Mouse (Mus musculus): Measurements from ENCODE around the gene Wfdc21.

Wfdc21 gene

DNA sequence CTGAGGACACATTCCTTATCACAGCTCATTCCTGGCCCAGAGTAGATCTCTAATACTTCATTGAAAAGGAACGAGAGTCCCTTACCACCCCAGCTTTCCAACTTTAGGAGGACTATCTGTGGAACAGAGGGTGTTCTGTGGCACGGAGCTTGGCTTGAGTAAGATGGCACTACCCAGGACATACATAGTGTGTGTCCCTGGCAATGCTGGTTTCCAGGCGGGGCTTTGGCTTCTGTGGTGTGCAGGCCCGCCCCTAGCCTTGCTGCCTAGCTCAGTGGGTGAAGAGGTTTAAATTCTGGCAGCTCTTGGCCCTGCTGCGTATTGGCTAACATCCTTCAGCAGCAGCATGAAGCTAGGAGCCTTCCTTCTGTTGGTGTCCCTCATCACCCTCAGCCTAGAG is at the start of gene Wfdc21:
Gene Wfdc21, plus strand, starts transcription at position 260 of the 400 bp plus-strand sequence.
- DNase-seq (ENCODE audit: low read depth in 2 of 2, low spot score in 2 of 2): no peak

DNA sequence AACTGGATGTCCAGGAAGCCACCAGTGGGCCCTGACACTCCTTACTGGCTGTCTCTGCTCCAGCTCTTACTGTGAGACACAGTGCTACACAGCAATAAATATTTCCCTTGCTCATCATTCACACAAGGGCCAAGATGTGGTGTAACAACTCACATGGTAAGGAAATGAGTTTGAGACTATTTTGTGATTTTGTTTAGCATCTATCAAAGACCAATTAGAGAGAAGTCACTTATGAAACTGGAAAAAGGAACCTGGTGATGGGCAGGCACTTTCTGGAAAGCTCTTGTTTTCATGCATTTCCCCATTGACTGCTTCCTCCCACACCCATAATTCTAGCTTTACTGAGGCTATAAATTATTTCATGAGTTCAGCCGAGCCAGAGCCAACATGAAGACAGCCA is 43.0 kb upstream of the Wfdc21 start, which contains the start of gene Wfdc17:
Gene Wfdc17, plus strand, starts transcription at position 287 of the 400 bp plus-strand sequence.
- DNase-seq (ENCODE audit: low read depth in 2 of 2, low spot score in 2 of 2): no peak

DNA sequence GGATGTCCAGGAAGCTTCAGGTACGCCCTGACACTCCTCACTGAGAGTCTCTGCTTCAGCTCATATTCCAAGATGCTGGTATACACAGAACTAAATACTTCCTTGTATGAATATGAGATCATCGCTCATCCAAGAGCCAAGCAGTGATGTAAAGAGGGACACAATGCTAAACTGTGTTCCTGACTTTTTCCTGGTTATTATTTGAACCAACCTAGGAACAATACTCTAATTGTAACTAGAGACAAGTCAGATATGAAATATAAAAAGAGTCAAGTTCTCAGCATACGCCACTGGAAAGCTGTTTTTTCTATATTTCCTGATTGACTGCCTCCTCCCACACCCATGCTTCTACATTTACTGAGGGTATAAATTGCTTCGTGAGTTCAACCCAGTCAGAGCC is 38.0 kb upstream of the Wfdc21 start, which contains the start of gene Wfdc18:
Gene Wfdc18, plus strand, starts transcription at position 301 of the 400 bp plus-strand sequence.
- DNase-seq (ENCODE audit: low read depth in 2 of 2, low spot score in 2 of 2): no peak

DNA sequence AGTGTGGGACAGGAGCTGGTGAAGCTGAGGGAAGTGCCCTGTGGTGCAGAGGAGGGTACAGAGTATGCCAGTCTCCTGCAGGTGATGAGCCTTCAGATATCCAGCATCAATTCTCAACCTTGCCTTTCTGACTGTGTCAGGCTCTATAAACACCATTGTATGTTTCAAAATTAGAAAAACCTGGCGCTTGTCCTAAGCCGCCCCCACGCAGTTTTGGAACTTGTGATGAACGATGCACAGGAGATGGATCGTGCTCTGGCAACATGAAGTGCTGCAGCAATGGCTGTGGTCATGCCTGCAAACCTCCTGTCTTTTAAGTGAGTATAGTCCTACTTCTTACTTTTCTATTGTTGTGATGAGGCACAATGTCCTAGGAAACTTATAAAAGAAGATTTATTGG is 37.1 kb upstream of the Wfdc21 start:
- DNase-seq (ENCODE audit: low read depth in 2 of 2, low spot score in 2 of 2): no peak

DNA sequence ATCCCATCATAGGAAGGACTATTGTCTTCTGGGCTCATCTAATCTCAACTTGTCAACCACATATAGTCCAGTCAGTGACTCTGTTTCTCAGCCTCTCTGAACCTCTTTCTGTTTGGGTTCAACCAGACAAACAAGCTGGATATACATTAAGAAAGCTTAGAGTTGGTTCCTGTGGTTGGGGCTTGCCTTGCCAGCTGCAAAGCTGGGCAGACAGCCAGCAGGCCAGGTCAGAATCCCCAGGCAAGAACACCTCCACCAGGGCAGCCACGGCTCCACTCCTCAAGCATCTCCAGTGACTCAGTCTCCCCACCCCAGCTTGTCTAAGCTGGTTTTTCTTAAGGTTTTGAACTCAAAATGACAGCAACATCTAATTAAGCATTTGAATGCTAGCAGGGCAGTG is 34.1 kb upstream of the Wfdc21 start:
- DNase-seq (ENCODE audit: low read depth in 2 of 2, low spot score in 2 of 2): no peak

DNA sequence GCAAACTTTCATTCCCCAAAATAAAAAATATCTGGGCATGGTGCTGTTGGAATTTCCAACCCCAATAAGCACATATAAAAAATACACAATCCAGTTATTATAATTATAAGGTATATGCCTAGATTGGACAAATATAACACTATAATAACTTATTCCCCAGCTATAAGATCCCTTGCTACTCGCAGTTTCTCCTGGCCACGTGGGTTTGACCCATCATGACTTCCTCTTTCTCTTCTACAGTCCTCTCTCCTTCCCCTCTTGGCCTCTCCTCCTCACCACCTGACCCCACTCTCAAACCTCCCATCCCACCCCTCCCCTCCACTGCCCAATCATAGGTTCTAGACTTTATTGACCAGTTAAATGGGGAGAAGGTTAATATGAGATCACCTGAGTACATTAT is 32.8 kb upstream of the Wfdc21 start:
- DNase-seq (ENCODE audit: low read depth in 2 of 2, low spot score in 2 of 2): no peak

DNA sequence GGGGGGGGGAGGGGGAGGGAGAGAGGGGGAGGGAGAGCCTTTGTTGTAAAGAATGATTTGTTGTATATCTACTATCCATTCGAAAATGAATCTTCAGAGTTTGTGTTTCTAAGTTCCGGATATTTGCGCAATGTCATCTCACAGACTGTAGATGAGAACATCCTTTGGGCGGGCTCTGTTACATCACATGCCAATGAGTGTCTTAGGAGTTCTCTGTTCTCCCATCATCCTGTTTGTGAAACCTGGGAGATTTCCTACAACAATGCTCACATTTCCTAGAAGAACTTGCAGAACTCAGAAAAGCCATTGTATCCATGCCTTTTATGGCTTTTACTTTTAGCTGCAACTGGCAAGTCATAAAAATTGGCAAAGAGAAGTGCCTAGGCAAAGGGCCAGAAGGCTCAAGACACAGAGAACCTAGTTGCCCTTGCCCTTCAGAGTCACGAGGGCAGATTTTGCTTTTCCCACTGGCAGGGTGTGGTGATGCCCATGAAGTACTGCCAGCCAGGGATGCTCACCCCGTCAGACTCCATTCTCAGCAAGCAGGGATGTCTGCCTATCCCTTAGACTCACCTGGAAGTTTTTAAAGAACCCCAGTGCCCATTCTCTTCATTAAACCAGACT is 29.6 kb upstream of the Wfdc21 start:
- DNase-seq (ENCODE audit: low read depth in 2 of 2, low spot score in 2 of 2): no peak

DNA sequence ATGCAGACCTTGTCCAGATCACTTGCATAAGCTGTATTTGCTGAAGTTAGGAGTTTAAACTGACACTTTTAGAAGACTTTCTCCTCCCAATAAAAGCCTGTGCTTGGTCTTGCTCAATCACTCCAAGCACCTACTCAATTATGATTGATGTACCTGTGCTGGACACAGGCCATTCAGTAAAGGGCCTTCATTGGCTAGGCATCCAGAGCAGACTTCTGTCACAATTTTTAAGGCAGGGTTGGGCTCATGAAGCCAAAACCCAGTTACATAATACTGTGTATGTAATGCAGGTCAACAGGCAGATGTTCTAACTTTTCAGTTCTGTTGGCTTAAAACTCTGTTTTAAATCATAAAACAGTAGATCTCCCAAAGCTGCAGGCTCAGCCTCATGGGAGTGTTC is 26.0 kb upstream of the Wfdc21 start:
- DNase-seq (ENCODE audit: low read depth in 2 of 2, low spot score in 2 of 2): no peak

DNA sequence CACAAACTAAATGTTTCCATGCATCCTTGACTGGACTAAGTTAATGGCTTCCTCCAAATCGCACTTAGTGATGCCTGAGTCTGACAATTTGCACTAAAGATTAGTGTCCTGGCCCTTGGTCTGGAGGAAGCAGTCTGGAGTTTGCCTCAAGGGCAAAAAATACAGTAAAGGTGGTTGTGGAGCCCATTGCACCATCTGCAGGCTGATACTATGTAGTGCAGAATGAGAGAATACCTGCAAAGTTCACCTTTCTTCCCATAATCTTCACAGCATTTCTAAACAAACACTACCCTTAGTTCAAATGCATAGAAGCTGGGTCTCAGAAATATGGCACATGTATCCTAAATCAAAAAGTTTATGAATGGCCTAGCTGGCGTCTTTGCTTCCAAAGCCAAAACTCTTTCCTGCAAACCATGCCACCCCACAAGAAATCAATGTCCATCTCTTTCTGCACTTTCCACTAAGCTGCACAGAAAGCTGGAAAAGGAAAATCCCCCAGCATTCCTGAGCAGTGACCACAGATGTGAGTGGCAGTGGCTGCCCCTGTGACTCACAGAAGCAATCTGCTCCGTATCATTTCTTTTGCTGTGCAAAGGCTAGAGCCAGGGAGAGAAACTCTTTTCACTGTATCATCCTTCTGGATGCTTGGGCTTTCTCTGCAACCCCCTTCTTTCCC is 17.8 kb upstream of the Wfdc21 start:
- no peak for DNase-seq (ENCODE audit: low read depth in 2 of 2, low spot score in 2 of 2)

DNA sequence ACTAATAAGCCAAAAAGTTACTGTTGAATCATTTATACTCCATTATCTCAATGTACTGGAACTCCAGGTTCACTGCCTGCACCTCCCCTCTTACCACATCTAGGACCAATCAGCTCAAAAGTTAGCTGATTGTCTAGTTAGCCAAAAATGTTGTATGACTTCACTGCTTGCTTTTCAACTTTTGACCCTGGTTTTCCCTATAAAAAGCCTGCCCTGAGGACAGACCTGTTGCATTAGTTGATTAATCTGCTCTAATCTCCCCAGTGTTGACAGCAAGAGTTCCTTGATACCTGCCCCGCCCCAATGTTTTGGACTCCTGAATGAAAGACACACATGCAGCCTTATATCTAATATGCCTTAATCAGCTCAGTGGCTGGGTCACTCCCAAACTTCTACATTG is 15.6 kb upstream of the Wfdc21 start:
- DNase-seq (ENCODE audit: low read depth in 2 of 2, low spot score in 2 of 2): no peak

DNA sequence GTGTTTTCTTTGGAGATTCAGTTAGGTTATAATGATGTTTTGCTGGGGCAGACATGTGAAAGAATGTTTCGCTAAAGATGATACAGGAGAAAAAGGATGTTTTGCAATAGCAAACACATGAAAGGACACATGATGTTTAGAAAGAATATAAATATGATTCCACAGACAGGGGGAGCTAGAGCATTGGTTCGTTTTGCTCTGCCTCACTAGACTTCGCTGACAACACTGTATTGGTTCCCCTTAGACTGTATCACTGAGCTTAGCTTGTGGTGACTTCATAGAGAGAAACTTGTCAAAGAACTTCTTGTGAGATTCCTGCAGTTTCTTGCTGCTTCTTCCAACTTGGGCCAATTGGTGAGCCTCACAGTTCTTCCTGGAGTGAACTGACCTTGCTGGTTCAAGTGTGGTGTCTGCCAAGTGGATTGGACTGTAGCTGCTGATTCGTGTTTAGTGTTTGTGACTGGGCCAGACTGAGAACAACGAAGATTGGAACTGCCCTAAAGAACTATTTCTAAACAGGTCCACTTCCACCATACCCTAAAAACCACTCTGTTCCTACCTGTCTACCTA is 13.6 kb upstream of the Wfdc21 start:
- no peak for DNase-seq (ENCODE audit: low read depth in 2 of 2, low spot score in 2 of 2)

DNA sequence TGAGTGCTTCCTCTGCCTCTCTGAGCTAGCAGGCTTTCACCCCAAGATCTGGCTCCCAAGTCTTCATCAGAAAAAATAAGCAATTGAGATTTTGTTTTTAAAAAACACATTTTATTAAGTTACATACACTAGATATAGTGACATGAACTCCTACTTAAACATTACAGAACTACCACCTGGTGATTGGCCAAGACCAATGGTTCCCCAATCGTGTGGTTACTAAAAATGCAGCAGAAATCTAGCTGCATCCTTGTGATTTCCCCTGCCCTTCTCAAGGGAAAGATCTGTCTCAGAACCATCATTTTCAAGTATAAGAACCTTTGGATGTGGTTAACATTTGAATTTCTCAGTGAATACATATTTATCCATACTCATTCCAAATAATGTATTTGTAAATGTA is 12.5 kb upstream of the Wfdc21 start:
- no peak for DNase-seq (ENCODE audit: low read depth in 2 of 2, low spot score in 2 of 2)

DNA sequence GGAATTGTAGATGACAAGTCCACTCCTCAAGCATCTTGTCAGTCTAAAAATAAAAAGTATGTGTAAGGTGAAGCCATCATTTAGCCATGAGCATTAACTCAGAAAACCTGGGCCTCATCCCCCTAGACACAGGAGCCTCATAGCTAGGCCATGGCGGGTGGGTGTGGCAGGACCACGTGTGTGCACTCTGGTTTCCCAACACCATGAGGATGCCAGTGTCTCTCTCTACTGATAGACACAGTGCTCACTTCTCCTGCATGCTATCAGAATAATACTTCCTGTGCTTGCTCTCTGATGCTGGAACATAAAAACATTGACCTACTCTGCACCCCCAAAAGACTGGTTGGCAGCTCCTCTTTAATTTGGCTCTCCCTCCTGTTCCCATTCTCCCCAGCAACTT is 10.9 kb upstream of the Wfdc21 start:
- no peak for DNase-seq (ENCODE audit: low read depth in 2 of 2, low spot score in 2 of 2)

DNA sequence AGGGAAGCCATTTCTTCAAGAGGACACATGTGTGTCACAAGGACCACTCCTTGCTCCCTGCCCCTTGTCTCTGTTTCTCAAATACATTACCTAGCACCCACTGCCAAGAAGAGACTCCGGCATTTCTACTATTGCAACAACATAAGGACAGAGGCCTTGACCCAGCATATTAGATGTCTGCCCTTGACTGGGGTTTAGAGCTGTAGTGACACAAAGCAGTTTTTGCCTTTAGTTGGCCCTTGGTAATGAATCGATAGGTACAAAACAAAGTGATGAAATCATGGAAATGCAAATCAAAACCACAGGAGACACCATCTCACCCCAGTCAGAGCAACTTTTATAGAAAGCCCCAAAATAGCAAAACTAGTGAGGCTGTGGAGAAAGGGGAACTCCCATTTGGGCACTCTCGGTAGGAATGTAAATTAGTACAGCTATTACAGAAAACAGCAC is 9.6 kb upstream of the Wfdc21 start:
- no peak for DNase-seq (ENCODE audit: low read depth in 2 of 2, low spot score in 2 of 2)

DNA sequence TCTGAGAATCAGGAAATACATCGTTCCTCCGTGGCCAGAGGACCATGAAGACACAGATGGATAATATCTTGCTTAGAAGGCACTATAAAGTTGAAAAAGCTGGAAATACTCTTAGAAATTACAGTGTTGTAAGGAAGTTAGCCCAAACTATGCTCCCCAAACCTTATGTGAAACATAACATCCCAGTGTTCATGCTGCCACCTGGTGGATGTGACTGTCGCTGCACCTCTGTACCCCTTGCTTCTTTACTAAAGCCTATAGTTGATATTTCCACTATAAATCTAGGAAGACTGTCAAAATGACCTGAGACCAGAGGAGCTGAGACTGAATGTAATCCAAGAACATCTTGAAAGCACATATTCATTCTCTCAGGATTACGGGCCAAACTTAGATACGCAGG is 7.5 kb upstream of the Wfdc21 start:
- DNase-seq (ENCODE audit: low read depth in 2 of 2, low spot score in 2 of 2): peak; percentile 59 to 70

DNA sequence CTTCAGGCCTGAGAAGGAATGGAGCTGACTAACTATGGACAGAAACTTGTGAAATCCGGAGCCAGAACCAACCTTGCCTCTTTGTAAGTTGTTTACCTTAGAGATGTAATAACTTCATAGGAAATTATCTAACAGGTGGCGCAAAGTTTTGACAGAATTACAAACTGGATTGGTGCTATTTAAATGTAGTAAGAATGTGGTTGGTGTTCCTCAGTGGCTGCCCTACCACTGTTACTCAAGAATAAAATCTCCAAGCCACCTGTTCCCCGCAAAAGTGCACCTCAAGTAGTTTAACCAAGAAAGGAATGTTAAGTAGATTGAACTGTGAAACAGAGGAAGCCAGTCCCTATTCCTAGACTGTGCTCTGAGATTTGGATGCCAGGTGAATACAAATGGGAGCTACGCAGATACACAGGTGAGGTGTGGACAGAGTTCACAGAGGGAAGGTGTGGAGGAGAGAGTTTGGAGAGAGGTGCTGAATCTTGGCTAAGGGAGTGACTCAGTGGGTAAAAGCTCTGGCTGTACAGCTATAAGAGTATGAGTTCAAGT is 6.2 kb upstream of the Wfdc21 start:
- no peak for DNase-seq (ENCODE audit: low read depth in 2 of 2, low spot score in 2 of 2)

DNA sequence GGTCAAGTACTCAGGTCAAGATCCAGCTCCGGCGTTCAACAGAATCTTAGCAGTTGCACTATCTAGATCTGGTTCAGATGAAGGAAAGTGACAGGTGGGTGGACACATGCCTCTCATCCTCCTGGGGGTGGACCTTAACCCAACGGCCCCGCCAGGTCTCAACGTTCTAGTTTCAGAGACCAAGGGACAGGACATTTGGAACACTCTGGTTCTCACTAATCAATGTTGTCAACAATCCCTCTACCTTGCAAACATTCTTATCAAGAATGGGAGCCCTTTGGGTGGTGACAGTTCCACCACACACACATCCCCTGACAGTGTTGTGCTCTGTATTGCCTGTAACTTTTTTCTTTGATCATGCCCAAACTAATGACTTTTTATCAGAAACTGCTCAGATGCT is 4.9 kb upstream of the Wfdc21 start:
- DNase-seq (ENCODE audit: low read depth in 2 of 2, low spot score in 2 of 2): no peak

DNA sequence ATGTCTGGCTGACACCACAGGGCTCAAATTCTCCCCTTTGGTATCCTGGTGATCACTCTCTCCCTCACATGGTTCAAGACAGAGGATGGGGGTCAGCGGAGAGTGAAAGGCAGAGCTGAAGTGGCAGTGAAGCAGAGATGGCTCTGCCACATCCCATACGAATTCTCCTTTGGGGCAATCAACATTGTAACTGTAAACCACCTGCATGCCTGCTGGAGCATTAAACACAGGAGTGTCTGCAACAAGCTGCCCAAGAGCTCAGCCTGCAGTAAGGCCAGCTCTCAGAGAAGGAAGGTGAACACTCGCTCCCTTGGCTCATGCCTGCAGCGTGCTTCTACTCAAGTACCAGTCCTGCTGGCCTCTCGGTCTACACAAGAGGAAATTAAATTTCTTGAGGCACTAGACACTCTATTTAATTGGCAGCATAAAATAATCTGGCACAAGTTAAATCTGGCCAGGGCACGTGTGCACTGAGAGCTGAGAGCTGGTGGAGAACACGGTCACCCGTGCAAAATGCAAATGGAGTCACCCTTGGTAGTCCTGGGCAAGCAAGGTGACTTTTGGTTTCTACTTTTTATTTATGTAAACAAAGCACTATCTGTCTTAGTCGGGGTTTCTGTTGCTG is 3.9 kb upstream of the Wfdc21 start:
- no peak for DNase-seq (ENCODE audit: low read depth in 2 of 2, low spot score in 2 of 2)

DNA sequence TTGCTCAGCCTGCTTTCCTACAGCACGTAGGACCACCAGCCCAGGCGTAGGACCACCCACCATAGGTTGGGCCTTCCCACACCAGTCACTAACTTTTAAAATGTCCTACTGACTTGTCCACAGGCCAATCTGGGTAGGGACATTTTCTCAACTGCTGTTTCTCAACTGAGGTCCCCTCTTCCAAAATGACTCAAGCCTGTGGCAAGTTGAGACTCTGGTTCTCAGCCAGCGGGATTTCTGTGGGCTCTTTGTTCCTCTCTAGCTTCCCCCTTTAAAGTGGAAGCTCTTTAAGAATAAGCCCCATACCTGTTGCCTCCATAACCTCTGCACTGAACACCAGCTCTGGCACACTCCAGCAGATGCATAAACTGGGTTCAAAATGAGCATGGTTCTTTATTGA is 3.2 kb upstream of the Wfdc21 start:
- no peak for DNase-seq (ENCODE audit: low read depth in 2 of 2, low spot score in 2 of 2)

DNA sequence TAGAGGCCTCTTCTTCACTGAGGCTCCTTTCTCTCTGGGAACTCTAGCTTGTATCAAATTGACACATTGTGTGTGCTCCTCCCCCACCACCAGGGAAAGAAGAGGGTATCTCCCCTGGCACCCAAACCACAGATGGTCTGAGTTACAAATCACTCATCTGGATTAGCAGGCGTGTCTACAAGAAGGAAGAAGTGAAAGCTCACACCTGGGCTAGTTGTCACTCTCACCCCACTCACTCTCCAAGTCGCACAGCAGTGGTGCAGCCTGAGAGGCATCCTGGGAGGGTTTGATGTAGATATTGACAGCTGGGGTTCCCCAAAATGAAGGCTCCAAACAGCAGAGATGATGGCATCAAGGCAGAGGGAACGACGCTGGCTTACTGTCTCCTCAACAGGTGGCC is 588 bp upstream of the Wfdc21 start:
- DNase-seq (ENCODE audit: low read depth in 2 of 2, low spot score in 2 of 2): no peak

DNA sequence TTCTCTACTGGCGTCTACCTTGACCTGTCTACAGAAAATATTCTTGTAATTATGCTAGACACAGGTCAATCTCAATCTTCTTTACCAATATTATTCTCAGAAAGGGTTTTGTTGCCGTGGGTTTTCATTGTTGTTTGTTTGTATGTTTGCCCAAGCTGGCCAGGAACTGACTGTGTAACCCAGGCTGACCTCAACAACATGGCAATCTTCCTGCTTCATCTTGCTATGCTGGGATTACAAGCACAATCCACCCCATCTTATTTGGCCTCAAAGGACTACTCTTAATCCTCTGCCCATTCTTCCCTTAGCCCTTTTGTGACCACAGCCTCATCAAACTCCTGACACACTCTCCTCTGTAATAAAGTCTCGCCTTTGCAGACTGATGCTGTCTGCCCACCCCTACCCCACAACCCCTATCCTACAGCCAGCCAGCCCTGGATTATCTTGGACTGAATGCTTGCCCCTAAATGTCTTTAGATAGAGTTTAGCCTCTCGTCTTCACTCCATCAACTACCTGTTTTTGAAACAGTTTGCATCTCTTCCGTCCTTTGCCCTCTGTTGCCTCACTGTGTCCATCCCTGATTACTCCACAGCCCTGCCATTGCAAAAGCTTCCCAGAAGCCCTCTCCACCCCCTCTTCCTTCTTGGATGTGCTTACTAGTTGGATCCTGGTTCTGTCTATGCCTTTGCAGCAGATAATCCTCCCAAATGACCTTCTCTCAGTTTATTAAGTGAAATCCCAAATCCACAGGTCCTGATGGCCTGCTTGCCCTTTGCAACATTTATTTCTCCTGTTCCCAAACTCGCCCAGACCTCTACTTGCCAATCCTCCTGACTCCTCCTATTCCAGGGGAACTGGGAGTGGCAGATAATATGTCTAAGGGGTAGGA is 881 bp downstream of the Wfdc21 start:
- no peak for DNase-seq (ENCODE audit: low read depth in 2 of 2, low spot score in 2 of 2)
